Mouse (Mus musculus) kidney, adult 8-10 months (tissue): Measurements from ENCODE around the gene Hsh2d.

Source experiments
- DNase-seq, 2 experiments: peaks; one replicate each; pipeline ENCODE4 v3.0.0; 2022

The Hsh2d gene

DNA sequence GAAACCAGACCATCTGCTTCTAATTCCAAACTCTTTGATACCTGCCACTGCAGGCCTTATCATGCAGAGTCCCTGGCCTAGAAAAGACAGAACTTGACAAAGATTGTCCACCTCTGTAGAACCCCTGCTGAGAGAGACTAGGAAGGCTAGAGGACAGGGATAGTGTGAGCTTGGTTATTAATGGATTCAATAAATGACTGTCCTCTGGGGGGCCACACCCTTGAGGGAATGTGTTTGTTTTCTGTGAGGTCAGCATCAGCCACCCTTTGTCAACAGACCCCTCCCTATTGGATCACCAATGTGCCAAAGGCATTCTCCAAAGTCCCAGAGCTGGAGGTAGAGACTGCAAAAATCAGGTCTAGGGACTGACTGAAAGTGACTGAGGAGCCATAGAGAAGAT, 2.6 kb downstream of the Hsh2d start:
- no peak for DNase-seq

DNA sequence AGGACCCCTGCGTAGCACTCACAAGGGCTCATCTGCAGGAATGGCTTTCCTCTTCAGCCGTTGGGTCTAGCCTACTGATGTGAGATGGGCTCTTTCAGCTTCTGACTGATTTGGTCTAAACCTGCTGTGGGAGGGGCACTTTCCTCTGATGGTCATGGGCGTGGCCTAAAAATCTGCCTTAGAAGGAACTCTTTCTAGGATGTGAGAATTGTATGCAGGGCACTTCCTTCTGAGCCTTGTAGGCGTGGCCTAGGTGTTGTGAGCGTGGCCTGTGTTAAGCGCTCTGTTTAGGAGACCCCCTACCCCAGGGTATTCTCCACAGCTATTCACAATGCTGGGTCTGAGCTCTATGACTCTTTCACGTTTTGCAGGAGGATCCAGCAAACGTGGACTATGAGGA, 8.6 kb downstream of the Hsh2d start:
- no peak for DNase-seq

DNA sequence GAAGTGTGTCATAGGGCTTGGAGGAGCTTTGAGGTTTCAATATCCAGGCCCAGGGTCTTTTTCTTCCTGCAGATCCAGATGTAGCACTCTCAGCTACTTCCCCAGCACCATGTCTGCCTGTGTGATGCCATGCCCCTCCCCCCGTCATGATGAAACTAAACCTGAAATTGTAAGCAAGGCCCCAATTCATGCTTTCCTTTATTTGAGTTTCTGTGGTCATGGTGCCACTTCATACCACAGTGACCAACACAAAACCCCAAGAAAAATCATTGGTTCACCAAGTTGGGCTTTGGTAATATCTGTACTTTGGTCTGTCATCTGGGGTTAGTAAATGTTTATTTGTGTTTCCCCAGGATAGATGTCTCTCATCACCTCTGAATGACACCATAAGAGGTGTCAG, 19.1 kb downstream of the Hsh2d start:
- no peak for DNase-seq

DNA sequence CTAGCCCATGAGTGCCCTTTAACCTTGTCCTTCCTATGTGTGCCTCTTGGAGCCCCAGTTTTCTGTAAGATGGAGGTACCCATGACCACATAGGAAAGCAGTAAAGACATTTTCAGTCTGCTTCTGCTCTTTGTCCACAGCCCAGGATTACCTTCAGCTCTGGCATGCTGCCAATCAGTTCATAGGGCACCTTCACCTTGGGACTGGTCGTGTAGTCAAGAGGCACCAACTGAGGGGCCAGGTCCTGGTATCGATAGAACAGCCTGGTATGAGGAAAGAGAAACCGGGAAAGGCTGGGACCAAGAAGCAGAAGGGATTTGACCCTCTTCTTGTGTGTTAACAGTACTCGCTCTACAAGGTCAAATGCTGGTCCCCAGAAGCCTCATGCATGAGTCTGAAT, 20.8 kb downstream of the Hsh2d start:
- no peak for DNase-seq

DNA sequence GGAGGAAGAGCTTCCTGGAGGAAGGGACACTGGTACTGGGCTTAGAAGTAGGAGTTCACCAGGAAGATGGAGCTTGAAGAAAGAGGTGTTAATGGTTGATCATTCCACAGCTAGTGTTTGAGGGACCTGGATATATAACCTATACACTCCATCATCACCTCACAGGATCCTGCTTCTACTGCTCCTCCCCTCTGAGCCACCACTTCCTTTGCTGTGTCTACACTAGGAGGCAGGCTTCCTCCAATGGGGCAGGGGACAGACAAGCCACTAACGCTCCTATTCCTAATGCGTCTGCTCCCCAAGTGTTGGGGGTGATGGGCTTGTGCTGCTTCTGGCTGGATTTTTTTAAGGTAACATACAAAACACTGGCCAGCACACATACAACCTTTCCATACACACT, 21.3 kb downstream of the Hsh2d start:
- DNase-seq = no peak

DNA sequence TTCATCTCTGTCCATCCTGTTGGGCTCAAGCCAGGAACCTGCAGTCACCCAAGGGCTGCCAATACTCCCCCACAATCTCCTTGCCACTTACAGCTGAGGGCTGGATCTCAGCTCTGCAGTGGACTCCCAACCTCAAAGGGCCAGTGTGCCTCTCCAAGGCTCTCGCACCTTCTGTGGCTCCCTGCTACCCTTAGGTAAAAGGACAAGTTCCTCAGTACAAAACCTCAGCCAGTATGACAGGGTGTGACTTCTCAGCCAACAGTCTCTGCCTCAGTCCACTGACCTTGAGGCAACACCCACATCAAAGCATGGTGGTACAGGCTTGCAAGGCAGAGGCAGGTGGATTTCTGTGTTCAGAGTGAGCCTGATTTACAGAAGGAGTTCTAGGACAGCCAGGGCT, 22.4 kb downstream of the Hsh2d start:
- DNase-seq = no peak

DNA sequence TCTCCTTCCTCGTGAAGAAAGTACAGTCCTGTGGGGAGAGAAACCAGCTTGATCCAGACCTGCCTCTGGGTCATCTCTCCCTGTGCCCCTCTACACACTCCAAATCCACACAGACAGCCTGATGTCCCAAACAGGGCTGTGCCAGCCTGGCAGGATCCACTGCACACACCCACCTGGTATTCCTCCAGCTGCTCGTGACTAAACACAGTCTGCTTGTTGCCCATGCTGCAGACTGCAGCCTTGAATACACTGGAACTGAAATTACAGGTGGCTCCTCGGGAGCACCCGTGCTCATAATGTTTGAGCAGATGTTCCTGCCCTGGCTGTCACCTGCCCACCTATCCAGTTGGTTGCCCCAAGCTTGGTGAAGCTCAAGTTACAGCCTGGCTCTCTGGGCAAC, 23.3 kb downstream of the Hsh2d start, which contains the start of gene Cib3:
TSS of gene Cib3 (minus strand) at position 87 of the 400 bp plus-strand sequence.
- DNase-seq = no peak

DNA sequence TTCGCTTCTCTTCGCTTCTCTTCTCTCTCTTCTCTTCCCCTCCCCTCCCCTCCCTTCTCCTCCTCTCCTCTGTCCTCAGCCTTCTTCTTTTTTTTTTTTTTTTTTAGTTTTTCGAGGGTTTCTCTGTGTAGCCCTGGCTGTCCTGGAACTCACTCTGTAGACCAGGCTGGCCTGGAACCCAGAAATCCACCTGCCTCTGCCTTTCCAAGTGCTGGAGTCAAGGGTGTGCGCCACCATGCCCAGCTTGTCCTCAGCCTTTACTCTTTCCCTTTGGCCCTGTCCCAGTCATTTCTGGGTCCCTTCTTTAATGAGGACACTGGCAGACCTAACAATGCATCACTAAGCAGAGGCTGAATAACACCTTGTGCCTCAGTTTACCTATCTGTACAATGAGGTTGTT, 24.1 kb downstream of the Hsh2d start, which contains the start of gene Gm11034:
TSS of gene Gm11034 (minus strand) at position 101 of the 400 bp plus-strand sequence.
- DNase-seq = no peak

DNA sequence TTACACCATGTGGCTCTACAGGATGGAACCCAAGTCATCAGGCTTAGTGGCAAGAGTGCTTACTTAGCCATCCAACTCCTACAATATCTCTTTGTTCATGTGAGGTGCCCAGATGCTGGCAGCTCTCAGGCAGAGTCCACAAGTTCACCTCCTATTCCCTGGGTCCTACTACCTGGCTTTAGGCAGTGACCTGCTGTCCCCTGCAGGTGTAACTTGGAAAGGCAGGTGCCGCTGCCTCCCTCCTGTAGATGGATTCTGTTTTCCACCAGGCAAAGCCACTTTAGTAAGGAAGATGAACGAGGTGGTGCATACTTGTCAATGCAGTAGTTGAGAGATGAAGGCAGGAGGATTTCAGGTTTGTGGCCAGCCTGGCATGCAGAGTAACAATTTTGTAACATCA, 25.6 kb downstream of the Hsh2d start:
- DNase-seq = peak; percentile 36 to 72

DNA sequence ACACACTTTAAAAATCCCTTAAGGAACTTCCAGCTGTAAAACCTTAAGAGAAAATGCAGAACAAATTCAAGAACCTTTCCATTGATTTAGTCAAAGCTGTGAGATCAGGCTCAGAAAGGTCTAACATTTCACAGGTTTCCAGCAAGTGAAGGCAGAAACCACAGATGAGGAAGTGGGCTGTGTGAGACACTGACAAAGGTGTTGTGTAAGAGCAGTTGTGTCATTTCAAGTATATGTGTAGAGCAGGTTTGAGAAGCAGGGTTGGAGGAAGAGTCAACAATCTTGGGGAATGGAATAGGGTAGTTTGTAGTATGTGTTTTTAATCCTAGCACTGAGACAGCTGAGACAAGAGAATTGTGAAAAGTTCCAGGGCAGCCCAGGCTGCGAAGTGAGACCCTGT, 26.4 kb downstream of the Hsh2d start:
- no peak for DNase-seq

DNA sequence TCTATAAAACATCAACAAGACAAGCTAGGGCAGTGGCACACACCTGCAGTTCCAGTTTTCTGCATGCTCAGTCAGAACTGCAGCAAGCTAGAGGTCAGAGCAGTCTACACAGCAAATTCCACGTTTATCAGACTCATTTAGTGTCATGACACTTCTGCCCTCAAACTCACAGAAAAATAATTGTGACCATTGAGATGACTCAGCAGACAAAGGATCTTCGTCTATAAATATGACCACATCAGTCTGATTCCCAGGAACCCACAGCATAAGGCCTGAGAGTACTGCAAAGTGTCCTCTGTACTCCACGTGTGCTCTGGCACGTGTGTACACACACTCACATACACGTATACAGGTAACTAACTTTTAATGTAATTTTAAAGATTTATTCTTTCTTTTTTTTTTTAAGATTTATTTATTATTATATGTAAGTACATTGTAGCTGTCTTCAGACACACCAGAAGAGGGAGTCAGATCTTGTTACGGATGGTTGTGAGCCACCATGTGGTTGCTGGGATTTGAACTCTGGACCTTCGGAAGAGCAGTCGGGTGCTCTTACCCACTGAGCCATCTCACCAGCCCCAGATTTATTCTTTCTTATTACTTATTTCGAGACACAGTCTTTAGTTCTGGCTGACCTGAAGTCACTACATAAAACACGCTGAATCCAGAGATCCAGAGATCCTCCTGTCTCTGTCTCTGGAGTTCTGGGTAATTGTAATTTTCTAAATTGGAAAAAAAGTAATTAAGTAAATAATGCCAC, 29.5 kb downstream of the Hsh2d start:
- no peak for DNase-seq

DNA sequence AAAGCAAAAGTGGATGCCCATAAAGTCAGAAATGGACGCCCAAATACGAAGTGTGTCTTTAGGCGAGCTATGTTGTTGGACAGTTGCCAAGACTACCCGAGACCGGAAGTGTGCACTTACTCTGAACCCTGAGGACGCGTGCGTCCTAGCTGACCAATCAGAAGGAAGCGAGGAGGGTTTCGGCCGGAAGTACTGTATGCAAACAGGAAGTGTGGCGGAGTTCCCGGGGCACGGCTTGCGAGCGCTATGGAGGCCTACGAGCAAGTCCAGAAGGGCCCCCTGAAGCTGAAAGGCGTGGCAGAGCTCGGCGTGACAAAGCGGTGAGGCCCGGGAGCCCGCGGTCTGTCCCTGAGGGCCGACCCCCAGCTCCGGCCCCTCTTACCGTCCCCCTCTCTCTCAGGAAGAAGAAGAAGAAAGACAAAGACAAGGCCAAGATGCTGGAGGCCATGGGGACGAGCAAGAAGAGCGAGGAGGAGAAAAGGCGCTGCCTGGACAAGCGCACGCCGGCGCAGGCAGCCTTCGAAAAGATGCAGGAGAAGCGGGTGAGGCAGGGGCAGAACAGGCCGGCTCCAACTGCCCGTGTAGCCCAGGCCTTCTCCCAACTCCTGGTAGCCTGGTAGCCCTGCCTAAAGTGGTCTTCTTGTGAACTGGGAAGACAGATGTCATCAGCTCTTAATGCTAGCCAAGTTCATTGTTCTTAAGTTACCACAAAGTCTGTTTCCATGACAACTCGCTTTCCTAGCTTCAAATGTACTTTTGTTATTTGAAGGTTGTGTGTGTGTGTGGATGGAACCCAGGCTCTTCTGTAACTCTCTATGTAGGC, 30.3 kb downstream of the Hsh2d start, which contains the start of gene Fam32a:
TSS of gene Fam32a (plus strand) at position 190 of the 823 bp plus-strand sequence.
- peak; percentile 91 for DNase-seq

DNA sequence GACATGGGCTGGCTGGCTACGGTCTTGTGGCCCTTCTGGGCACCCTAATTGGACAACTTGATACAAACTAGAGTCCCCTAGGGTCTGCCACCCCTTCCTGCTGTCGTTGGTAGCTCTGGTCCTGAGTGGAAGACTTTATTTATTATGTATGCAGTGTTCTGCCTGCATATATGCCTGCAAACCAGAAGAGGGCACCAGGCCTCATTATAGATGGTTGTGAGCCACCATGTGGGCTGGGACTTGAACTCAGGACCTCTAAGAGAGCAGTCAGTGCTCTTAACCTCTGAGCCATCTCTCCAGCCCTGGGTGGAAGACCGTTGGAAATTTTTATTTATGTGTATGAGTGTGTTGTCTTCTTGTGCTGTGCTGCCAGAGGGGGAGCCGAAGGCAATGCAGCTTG, 31.3 kb downstream of the Hsh2d start:
- no peak for DNase-seq

DNA sequence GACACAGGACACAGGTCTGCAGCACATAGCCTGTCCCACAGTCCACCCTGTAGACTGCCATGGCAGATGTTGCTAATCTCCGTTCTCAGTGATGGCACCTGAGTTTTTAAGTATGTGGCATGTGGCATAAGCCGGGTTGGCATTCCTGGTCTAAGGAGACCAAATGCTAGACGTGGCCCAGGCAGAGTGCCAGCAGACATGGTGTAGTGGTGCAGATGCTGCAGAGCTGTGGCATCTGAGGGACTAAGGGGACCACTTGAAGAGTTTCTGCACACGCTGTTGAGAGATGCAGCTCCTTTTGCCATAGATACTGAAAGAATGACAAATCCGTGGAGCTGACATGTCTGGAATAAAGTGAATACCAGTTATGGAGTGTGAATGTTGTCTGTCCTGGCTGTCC, 33.2 kb downstream of the Hsh2d start:
- DNase-seq = no peak

DNA sequence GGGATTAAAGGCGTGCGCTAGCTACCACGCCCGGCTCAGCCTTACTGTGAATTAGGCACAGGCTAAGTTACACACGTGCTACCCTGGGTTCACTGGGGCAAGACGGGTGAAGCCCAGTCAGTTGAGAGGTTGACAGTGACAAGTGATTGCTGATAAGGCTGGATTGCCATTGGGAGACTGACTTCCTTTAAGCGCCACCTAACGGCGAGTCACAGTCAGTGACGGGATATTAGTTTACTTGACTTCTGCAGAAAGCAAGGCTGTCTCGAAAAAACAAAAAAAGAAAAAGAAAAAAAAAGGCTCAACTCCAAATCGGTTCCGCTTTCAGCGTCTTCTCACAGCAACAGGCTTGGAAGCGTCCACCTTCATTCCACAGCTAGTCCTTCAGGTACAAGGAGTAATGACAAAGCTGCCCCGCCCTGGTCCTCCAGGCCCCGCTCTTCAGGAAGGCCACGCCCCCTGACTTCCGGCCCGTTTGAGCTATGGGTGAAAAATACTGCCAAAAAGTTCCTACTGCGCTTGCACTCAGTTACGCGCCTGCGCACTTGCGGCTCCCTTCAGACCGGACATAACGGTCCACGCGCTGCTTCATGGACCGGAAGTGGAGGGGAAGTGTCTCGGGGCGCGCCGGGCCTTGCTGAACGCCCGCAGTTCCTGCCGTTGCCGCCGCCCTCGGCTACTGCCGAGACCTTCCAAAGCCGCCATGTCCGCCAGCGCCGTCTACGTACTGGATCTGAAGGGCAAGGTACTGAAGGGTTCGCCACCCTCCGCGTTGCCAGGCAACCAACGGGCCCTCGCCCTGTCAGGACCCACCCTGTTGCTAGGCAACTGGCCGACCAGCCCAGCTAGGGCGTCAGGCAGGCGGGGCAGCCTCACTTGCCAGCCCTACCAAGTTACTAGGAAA, 50.3 kb downstream of the Hsh2d start, which contains the start of gene Ap1m1:
TSS of gene Ap1m1 (plus strand) at position 520 of the 904 bp plus-strand sequence.
- peak; percentile 98 for DNase-seq

DNA sequence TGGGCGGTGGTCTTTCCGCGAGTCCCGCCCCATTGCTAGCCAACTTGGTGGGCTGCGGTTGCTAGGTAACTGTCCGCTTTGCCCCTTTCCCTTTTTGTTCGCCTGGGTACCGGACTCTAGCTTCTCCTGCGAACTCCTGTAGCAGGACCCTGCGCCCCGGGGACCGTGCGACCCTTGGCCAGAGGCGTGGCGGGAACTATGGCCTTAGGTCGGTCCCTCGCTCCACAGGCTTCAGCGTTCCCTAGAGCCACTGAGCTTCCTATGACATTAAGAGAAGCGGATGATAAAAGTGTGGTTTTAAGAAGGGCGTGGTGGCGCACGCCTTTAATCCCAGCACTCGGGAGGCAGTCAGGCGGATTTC, 50.9 kb downstream of the Hsh2d start:
- DNase-seq = no peak

DNA sequence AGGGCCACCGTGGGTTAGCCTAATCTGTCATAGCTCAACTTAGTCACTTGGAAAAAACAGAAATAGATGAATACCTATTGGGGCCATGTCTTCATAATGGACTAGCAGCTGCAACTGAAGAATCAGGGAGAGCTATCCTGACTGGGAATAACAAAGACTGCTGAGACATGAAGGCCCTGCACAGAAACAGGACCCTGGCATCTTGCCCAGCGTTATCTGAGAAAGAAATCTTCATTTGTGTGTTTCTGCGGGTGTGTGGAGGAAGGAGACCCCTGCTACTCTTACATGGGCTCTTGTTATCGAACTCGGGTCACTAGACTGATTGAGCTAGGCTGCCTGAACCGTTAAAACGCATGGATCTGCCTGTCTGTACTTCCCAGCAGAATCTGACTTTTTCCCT, 51.5 kb downstream of the Hsh2d start:
- DNase-seq = no peak

DNA sequence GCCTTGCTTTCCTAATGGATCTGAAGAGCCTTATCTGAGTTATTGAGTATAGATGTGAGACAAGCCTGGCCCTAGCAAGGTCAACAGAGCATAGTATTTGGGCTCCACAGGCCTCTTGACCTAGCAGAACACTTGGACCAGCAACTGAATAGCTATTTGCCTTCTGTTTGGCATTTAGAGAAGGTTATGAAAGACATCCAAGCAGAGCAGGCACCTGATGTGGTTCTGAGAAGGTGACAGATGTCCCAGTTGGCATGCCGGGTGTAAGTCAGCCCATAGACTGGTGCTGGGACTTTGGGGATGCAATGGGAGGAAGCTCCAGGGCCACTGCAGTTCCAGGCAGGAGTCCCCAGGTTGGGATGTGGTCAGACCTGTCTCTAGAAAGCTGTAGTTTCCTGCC, 52.8 kb downstream of the Hsh2d start:
- no peak for DNase-seq

DNA sequence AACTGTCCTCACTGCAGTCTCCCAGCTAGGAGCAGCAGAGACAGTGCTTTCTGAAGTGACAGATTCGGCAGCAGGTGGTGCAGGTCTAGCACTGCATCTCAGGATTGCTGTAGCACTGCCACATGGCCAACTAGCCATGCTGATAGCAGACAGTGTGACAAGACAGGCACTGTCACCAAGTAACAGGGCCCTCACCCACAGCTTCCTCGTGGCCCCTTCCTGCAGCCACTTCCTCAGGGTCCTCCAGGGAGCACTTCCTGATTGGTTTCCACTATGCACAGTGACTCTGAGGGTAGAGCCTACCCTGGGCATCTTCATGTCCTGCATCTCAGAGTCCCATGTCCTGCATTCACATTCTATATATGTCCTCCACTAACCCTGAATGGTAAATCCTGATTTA, 55.2 kb downstream of the Hsh2d start:
- DNase-seq = no peak
